Mouse (Mus musculus) heart, embryonic 14.5 days (tissue): ENCODE results near the gene Arhgap22. TPM values are rescaled to one million over a fixed set of nuclear protein-coding genes. Genes with fewer than 3 reads are reported as not detected.

Experiments used
- ATAC-seq: fragments of 200-750 bp; cut with Nextera tagmentation; 2 replicates; pipeline ENCODE4 v1.8.0; 2017; ENCODE audit warnings: low read depth, moderate TSS enrichment; ENCODE audit not compliant: insufficient number of reproducible peaks, insufficient read depth, low FRiP score
- H3K27ac ChIP-seq, 2 experiments: fragments of 200-500 bp in 1 of 2; fragments of 300-500 bp in 1 of 2; sonication (generic) in 1 of 2; replicated peaks in 1 of 2; 2 replicates each; pipeline ENCODE4 v1.5.1; 2012 to 2014; ENCODE audit warnings: low read depth in 2 of 2, low read length in 2 of 2, control low read depth in 1 of 2, mild to moderate bottlenecking in 1 of 2, mixed read lengths in 1 of 2; ENCODE audit not compliant: control insufficient read depth in 1 of 2, insufficient read depth in 1 of 2
- H3K27me3 ChIP-seq: fragments of 300-500 bp; sonication (generic); 2 replicates; pipeline ENCODE4 v1.6.1; 2014; ENCODE audit warnings: mild to moderate bottlenecking, low read length, control low read depth; ENCODE audit not compliant: control insufficient read depth, insufficient read depth
- H3K36me3 ChIP-seq: fragments of 300-500 bp; sonication (generic); 2 replicates; pipeline ENCODE4 v1.6.1; 2014; ENCODE audit warnings: mild to moderate bottlenecking, control low read depth, low read length, mixed read lengths; ENCODE audit not compliant: control insufficient read depth, insufficient read depth
- H3K4me1 ChIP-seq, 2 experiments: fragments of 200-500 bp in 1 of 2; fragments of 300-500 bp in 1 of 2; sonication (generic) in 1 of 2; 2 replicates each; pipeline ENCODE4 v1.6.1; 2012 to 2014; ENCODE audit warnings: low read length in 2 of 2, control low read depth in 1 of 2, mixed read lengths in 1 of 2; ENCODE audit not compliant: control insufficient read depth in 2 of 2, insufficient read depth in 2 of 2
- H3K4me2 ChIP-seq: fragments of 300-500 bp; sonication (generic); 2 replicates; pipeline ENCODE4 v1.6.1; 2014; ENCODE audit warnings: mild to moderate bottlenecking, low read length
- H3K4me3 ChIP-seq, 2 experiments: fragments of 200-500 bp in 1 of 2; fragments of 300-500 bp in 1 of 2; sonication (generic) in 1 of 2; 2 replicates each; pipeline ENCODE4 v1.5.1; 2012 to 2014; ENCODE audit warnings: low read length in 2 of 2, mild to moderate bottlenecking in 2 of 2, control low read depth in 1 of 2, low read depth in 1 of 2, moderate library complexity in 1 of 2; ENCODE audit not compliant: control insufficient read depth in 1 of 2, insufficient read depth in 1 of 2
- H3K9ac ChIP-seq: fragments of 300-500 bp; sonication (generic); 2 replicates; pipeline ENCODE4 v1.6.1; 2014; ENCODE audit warnings: mild to moderate bottlenecking, low read length
- H3K9me3 ChIP-seq: fragments of 300-500 bp; sonication (generic); 2 replicates; pipeline ENCODE4 v1.6.1; 2016; ENCODE audit warnings: low read length, control low read depth; ENCODE audit not compliant: control insufficient read depth
- WGBS: fragments of 180-500 bp; shearing (Covaris S2); extraction: QIAGEN DNeasy Blood & Tissue Kit; methylation state at CpG from one replicate; pipeline ENCODE4 v1.1.7; 2014; 5-methylcytosine and 5-hydroxymethylcytosine counted together
- polyA plus RNA-seq: library from polyadenylated mRNA; unstranded; fragments of >200 nt; fragmentation: Nextera tagmentation; extraction: Ambion mirVana; gene quantifications from 2 replicates; pipeline ENCODE4 v1.2.1, GENCODE M21; 2014

Arhgap22 gene
- polyA plus RNA-seq, 1 experiment from 2014 or later = 2.6 TPM

DNA sequence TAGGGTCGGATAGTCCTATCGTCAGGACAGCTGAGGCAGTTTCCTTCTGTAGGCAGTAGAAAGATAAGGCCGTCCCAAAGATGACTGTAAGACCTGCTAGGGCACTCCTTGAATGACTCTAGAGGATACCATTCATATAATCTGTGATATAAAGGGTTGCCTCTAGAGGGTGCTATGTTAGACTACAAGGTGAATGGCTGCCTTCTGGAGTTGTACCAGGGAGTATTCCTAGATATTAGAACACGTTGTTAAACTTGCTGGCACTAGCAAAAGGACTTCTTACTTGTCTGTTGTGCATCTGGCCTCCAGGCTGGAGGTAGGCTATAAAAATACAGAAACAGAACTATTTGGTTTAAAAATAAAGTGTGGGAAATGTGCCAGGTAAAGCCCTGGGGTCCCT lies 117.2 kb downstream of the Arhgap22 start:
- H3K27ac ChIP-seq = no peak overlapping the region
- peaks cover 18 to 27% of the 10 kb centered on the region in 2 experiments for H3K4me1 ChIP-seq
- WGBS = 53% methylated on average over 4 of the region's 4 CpGs
- H3K9me3 ChIP-seq = no peaks in the 10 kb centered on the region
- no peak for ATAC-seq
- H3K4me3 ChIP-seq = no peak overlapping the region
- H3K27me3 ChIP-seq = no peaks in the 10 kb centered on the region
- no peaks in the 10 kb centered on the region for H3K36me3 ChIP-seq
- H3K4me2 ChIP-seq = no peak overlapping the region
- H3K9ac ChIP-seq = no peak overlapping the region

DNA sequence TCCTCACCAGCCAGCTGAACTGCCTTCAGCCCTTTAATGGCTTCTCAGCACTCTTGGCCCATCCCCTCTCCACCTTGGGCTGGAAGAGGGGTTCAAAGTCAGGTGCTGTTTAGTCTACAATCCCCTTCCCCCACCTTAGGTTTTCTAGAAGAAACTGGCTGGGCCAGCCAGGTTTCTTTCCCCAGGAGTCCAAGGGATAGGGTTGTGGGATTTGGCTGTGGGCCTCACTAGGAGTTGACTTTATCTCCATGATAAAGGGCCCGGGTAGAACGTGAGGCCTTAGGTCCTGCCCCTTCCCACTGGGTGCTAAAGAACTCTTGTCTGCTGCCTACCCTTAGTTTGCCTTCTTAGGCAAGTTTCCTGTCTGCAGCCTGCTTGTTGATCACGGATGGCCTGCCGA lies 117.8 kb downstream of the Arhgap22 start:
- H3K9ac ChIP-seq = no peak overlapping the region; the same call in 1 of the 2 replicates
- peaks cover 18 to 27% of the 10 kb centered on the region in 2 experiments for H3K4me1 ChIP-seq
- H3K4me2 ChIP-seq = no peak overlapping the region
- H3K27ac ChIP-seq = no peak overlapping the region
- WGBS = 20% methylated on average over 4 of the region's 4 CpGs
- H3K27me3 ChIP-seq = no peaks in the 10 kb centered on the region
- H3K9me3 ChIP-seq = no peaks in the 10 kb centered on the region
- H3K36me3 ChIP-seq = no peaks in the 10 kb centered on the region
- no peak for ATAC-seq
- H3K4me3 ChIP-seq = no peak overlapping the region

DNA sequence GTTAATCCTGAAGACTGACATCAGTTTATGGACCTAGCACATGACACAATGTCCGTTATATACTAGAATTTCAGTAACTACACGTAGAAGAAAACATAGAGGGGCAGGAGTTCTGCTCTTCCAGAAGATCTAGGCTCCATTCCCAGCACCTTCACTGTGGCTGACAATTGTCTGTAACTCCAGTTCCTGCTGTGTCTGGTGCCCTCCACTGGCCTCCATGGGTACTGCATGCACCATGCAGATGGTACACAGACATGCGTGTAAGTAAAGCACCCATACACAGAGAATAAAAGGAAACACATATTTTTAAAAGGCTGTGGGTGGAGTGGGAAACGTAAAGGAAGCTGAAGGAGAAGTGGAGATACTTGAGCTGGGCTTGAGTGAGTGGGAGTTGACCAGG lies 120.0 kb downstream of the Arhgap22 start:
- no peaks in the 10 kb centered on the region for H3K36me3 ChIP-seq
- H3K27me3 ChIP-seq = no peaks in the 10 kb centered on the region
- WGBS = 79% methylated on average over 4 of the region's 4 CpGs
- no peak overlapping the region for H3K27ac ChIP-seq
- no peak for ATAC-seq
- peaks cover 7 to 14% of the 10 kb centered on the region in 2 experiments for H3K4me1 ChIP-seq
- no peaks in the 10 kb centered on the region for H3K9me3 ChIP-seq
- no peak overlapping the region for H3K4me2 ChIP-seq
- no peak overlapping the region for H3K9ac ChIP-seq
- H3K4me3 ChIP-seq = no peak overlapping the region

DNA sequence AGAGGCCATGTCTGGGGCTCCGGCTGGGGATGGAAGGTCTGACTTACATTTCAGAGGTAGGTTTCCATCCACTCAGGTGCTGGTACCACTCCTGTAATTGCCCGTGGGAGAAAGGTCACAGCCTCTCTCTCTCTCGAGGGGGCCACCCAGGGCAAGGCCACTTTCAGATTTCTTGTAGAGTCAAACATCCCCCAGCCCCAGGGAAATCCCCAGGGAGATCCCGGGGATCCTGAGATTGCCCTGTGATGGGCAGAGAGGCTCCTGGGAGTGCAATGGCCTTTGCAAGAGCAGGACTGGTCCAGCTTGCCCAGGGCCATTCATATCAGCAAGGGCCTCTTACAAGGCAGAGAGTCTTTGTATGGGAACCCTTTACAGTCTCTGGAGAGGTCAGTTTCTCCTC lies 120.6 kb downstream of the Arhgap22 start:
- no peak overlapping the region for H3K4me3 ChIP-seq
- no peak overlapping the region for H3K27ac ChIP-seq
- no peak overlapping the region for H3K9ac ChIP-seq
- peaks cover 6 to 10% of the 10 kb centered on the region in 2 experiments; a peak in 3 of 4 replicates for H3K4me1 ChIP-seq
- no peak overlapping the region for H3K4me2 ChIP-seq
- WGBS = 74% methylated on average over 4 of the region's 4 CpGs
- no peaks in the 10 kb centered on the region for H3K9me3 ChIP-seq
- no peak for ATAC-seq
- no peaks in the 10 kb centered on the region for H3K27me3 ChIP-seq
- H3K36me3 ChIP-seq = no peaks in the 10 kb centered on the region

DNA sequence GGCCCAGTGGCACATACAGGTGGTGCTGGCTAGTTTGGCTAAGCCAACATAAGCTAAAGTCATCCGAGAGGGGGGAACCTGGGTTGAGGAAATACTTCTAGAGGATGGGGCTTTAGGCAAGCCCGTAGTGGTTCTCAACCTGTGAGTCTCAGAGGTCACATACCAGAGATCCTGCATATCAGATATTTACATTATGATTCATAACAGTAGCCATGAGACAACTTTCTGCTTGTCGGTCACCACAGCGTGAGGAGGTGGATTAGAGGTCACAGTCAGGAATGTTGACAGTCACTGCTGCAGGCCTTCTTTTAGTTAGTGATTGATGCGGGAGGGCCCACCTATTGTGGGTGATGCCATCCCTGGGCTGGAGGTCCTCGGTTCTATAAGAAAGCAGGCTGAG lies 121.9 kb downstream of the Arhgap22 start:
- peaks cover 6 to 10% of the 10 kb centered on the region in 2 experiments; a peak in 3 of 4 replicates for H3K4me1 ChIP-seq
- H3K4me2 ChIP-seq = no peak overlapping the region
- H3K9ac ChIP-seq = no peak overlapping the region
- no peaks in the 10 kb centered on the region for H3K9me3 ChIP-seq
- no peaks in the 10 kb centered on the region for H3K36me3 ChIP-seq
- no peak overlapping the region for H3K4me3 ChIP-seq
- no peak overlapping the region for H3K27ac ChIP-seq
- WGBS = 45% methylated on average over 6 of the region's 6 CpGs
- no peaks in the 10 kb centered on the region for H3K27me3 ChIP-seq
- ATAC-seq = no peak

DNA sequence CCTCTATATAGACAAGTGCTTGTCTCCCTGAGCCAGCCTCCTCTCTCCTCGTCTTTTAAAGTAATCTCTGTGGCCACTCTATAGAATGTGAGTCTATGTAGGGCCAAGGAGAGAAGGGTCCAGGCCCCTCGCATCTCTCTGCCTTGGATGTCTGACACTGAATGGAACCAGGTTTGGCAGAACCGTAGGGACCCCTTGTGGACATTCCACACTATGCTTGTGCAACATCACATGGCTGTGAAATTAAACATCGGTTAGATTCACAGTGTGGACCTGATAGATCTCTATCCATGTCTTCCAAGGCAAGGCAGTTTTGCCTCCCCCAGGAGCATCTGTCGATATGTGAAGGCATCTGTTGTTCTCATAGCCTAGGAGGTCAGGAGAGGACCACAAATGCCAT lies 124.9 kb downstream of the Arhgap22 start:
- no peaks in the 10 kb centered on the region for H3K4me1 ChIP-seq
- H3K27me3 ChIP-seq = no peaks in the 10 kb centered on the region
- no peak overlapping the region for H3K4me2 ChIP-seq
- WGBS = 58% methylated on average over 5 of the region's 5 CpGs
- H3K9me3 ChIP-seq = no peaks in the 10 kb centered on the region
- H3K9ac ChIP-seq = no peak overlapping the region
- ATAC-seq = no peak
- H3K36me3 ChIP-seq = no peaks in the 10 kb centered on the region
- H3K27ac ChIP-seq = no peak overlapping the region
- H3K4me3 ChIP-seq = no peak overlapping the region

DNA sequence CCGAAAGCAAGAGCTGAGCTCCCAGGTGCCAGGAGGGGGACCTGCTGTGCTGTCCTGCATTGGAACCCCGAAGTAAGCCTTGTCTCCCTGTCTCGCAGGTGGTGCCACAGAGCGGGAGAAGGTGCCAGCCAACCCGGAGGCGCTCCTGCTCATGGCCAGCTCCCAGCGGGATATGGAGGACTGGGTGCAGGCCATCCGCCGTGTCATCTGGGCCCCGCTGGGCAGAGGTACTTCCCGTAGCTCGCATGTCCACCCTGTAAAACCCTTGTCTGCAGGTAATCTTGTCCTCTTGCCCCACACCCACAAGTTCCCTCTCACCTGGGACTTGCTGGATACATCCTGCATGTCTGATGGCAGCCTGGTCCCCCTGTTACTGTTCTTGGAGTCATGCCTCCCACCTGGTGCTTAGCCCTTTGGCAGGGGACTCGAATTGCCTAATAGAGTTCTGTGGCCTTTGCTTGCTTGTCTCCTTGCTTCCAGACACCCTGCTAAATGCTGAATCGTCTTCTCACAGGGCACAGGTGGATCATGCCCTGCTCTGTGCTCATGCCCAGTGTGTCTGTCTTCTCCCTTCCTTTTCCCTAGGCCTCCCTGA lies 129.4 kb downstream of the Arhgap22 start:
- H3K4me3 ChIP-seq = no peak overlapping the region
- ATAC-seq = no peak
- no peak overlapping the region for H3K27ac ChIP-seq
- no peak overlapping the region for H3K4me2 ChIP-seq
- no peaks in the 10 kb centered on the region for H3K9me3 ChIP-seq
- peaks cover 13% of the 10 kb centered on the region for H3K27me3 ChIP-seq
- H3K36me3 ChIP-seq = no peaks in the 10 kb centered on the region
- no peaks in the 10 kb centered on the region for H3K4me1 ChIP-seq
- H3K9ac ChIP-seq = no peak overlapping the region
- WGBS = 86% methylated on average over 14 of the region's 14 CpGs

DNA sequence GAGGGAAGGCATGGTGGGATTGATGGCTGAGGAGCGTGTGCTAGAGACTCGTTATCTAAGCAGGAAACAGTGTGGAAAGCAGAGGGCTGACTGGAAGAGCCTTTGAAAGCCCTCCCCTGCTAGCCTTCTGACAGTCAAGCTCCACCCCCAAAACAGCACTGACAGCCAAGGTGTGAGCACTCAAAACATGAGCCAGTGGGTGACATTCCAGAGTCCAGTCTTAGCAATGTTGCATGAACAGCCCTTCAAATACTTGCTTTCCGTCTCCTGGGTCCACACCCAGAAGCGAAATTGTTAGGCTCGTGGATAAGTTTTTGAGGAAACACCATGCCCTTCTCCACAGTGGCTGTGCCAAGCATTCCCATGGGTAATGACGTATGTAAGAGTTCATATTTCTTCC lies 132.7 kb downstream of the Arhgap22 start:
- H3K4me3 ChIP-seq = no peak overlapping the region
- no peak overlapping the region for H3K4me2 ChIP-seq
- H3K9me3 ChIP-seq = no peaks in the 10 kb centered on the region
- no peak overlapping the region for H3K27ac ChIP-seq
- peaks cover 42% of the 10 kb centered on the region for H3K27me3 ChIP-seq
- no peak overlapping the region for H3K9ac ChIP-seq
- no peaks in the 10 kb centered on the region for H3K36me3 ChIP-seq
- H3K4me1 ChIP-seq = peaks cover 0 to 5% of the 10 kb centered on the region in 2 experiments; a peak in 2 of 4 replicates
- no peak for ATAC-seq
- WGBS = 67% methylated on average over 6 of the region's 6 CpGs
